Mouse (Mus musculus): ENCODE results near the gene Selp. TPM values are rescaled to one million over a fixed set of nuclear protein-coding genes. Genes with fewer than 3 reads are reported as not detected.

Selp gene
- polyA plus RNA-seq, 1 experiment from 2014 or later, result not detected

DNA sequence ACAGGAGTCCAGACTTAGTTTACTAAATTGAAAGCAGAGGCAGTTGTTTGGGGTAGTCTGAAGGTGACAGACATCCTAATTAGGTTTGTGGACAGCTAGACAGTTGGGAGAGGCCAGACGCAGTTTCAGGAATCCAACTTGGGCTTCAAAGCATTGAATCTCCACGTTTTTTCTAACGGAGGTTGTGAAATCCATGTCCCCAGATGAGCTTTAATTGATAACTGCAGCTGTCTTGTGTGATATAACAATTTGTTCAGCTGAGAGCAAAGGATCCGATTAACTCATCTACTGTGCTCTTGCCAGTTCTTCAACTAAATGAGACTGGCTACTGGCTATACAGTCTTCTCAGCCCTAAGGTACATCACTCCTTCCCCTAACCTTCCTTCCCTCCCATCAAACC, 43.5 kb downstream of the Selp start:
- H3K36me3 ChIP-seq, result no peaks in the 10 kb centered on the region
- H3K4me3 ChIP-seq, result no peak overlapping the region
- H3K27ac ChIP-seq (replicated peaks), result no peak overlapping the region
- H3K9me3 ChIP-seq (replicated peaks), result no peaks in the 10 kb centered on the region
- WGBS, result 78% methylated on average over 4 of the region's 4 CpGs
- no peaks in the 10 kb centered on the region for H3K4me1 ChIP-seq
- no peak for DNase-seq (ENCODE audit: low spot score)
- no peaks in the 10 kb centered on the region for H3K27me3 ChIP-seq (ENCODE audit: low read depth, poor library complexity, severe bottlenecking)

GRCm38 (mm10) chr1:164159781-164160180, 44.7 kb downstream of the Selp start:
- Histone ChIP-seq H3K27ac (replicated peaks) (no peak overlapping the region), H3K27me3 (ENCODE audit: low read depth, poor library complexity, severe bottlenecking) (no peaks in the 10 kb centered on the region), H3K9me3 (replicated peaks) (no peaks in the 10 kb centered on the region), H3K36me3 (no peaks in the 10 kb centered on the region), H3K4me1 (no peaks in the 10 kb centered on the region), H3K4me3 (no peak overlapping the region)
- 94% methylated on average over 2 of the region's 2 CpGs for WGBS
- DNase-seq (ENCODE audit: low spot score), result no peak

DNA sequence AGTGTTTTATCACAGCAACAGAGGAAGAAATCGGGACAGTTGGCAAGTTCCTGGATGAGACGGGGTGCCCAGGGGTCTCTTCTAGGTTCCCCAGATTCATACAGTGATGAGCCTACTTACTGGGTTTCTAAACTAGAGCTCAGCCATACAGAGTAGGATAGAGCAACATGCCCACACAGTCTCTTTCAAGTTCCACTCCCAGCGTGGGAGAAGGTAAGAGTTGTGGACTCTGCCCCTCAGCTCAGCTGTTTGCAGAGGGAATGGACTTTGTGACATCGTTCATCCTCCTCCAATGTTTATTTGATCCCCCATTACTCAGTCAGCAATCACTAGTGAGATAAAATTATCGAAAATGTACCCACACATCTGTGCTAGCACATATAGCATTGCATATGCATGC, 47.7 kb downstream of the Selp start:
- no peaks in the 10 kb centered on the region for H3K36me3 ChIP-seq
- H3K9me3 ChIP-seq (replicated peaks), result no peaks in the 10 kb centered on the region
- no peak overlapping the region for H3K4me3 ChIP-seq
- no peaks in the 10 kb centered on the region for H3K4me1 ChIP-seq
- DNase-seq (ENCODE audit: low spot score), result no peak
- WGBS, result 89% methylated on average over 5 of the region's 5 CpGs
- no peaks in the 10 kb centered on the region for H3K27me3 ChIP-seq (ENCODE audit: low read depth, poor library complexity, severe bottlenecking)
- no peak overlapping the region for H3K27ac ChIP-seq (replicated peaks)

DNA sequence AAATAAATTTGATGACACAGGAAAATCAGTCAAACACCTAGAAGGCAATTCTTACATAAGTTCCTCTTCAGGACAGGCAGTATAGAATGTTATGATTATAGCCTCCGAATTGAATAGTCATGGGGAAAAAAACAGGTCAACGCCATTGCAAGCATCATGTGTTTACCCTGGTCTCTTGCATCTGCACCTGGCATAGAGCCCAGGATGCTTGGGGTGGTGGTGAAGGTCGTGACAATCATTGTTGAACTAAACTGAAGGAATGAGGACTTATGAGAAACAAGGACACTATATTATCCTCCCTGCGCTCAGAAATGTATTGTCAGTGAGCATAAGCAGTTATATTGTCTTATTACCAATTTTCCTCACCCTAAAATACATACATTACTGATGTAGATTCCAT, 53.8 kb downstream of the Selp start:
- no peak for DNase-seq (ENCODE audit: low spot score)
- H3K27me3 ChIP-seq (ENCODE audit: low read depth, poor library complexity, severe bottlenecking), result no peaks in the 10 kb centered on the region
- H3K36me3 ChIP-seq, result no peaks in the 10 kb centered on the region
- WGBS, result 87% methylated on average over 4 of the region's 4 CpGs
- no peaks in the 10 kb centered on the region for H3K4me1 ChIP-seq
- no peak overlapping the region for H3K27ac ChIP-seq (replicated peaks)
- H3K9me3 ChIP-seq (replicated peaks), result no peaks in the 10 kb centered on the region
- H3K4me3 ChIP-seq, result no peak overlapping the region

GRCm38 (mm10) chr1:164170434-164170833, 55.4 kb downstream of the Selp start:
- Histone ChIP-seq H3K27me3 (ENCODE audit: low read depth, poor library complexity, severe bottlenecking) (no peaks in the 10 kb centered on the region), H3K4me1 (no peaks in the 10 kb centered on the region), H3K9me3 (replicated peaks) (no peaks in the 10 kb centered on the region), H3K27ac (replicated peaks) (no peak overlapping the region), H3K36me3 (no peaks in the 10 kb centered on the region), H3K4me3 (no peak overlapping the region)
- no peak for DNase-seq (ENCODE audit: low spot score)
- 83% methylated on average over 2 of the region's 2 CpGs for WGBS

DNA sequence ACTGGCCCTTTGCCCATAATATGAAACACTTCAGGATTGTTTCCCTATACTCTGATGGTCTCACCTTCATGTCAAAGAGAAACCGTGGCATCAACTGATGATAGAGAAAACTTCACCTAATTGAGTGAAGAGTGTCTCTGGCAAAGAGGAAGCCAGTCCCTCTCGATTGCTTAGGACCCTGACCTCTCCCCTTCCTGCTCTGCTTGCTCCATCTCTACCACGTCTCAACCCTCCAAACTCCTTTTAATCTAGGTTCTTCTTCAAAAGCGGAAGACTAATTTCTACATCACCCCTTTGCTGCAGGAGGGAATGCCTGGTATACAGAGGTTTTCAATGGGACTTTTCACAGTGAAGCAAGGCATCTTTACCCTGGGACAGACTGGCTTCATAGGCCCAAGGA, 58.1 kb downstream of the Selp start:
- no peak overlapping the region for H3K27ac ChIP-seq (replicated peaks)
- no peak for DNase-seq (ENCODE audit: low spot score)
- 81% methylated on average over 4 of the region's 4 CpGs for WGBS

GRCm38 (mm10) chr1:164176856-164177255, 61.8 kb downstream of the Selp start:
- DNase-seq (ENCODE audit: low spot score), result no peak
- no peaks in the 10 kb centered on the region for H3K4me1 ChIP-seq
- no peaks in the 10 kb centered on the region for H3K27me3 ChIP-seq (ENCODE audit: low read depth, poor library complexity, severe bottlenecking)
- H3K9me3 ChIP-seq (replicated peaks), result no peaks in the 10 kb centered on the region
- H3K27ac ChIP-seq (replicated peaks), result no peak overlapping the region
- no peak overlapping the region for H3K4me3 ChIP-seq
- H3K36me3 ChIP-seq, result no peaks in the 10 kb centered on the region

More for the DNA sequence above, 58.1 kb downstream of the Selp start:
- Histone ChIP-seq H3K4me1 (no peaks in the 10 kb centered on the region), H3K4me3 (no peak overlapping the region), H3K9me3 (replicated peaks) (no peaks in the 10 kb centered on the region), H3K27me3 (ENCODE audit: low read depth, poor library complexity, severe bottlenecking) (no peaks in the 10 kb centered on the region), H3K36me3 (no peaks in the 10 kb centered on the region)

- no peaks in the 10 kb centered on the region for H3K27me3 ChIP-seq (ENCODE audit: low read depth, poor library complexity, severe bottlenecking)
- no peak overlapping the region for H3K4me3 ChIP-seq
- H3K27ac ChIP-seq (replicated peaks), result no peak overlapping the region
- H3K9me3 ChIP-seq (replicated peaks), result no peaks in the 10 kb centered on the region
- H3K4me1 ChIP-seq, result no peaks in the 10 kb centered on the region
- H3K36me3 ChIP-seq, result no peaks in the 10 kb centered on the region
- DNase-seq (ENCODE audit: low spot score), result no peak
- 77% methylated on average over 6 of the region's 6 CpGs for WGBS
Observed at GRCm38 (mm10) chr1:164178429-164178828, 63.4 kb downstream of the Selp start.

DNA sequence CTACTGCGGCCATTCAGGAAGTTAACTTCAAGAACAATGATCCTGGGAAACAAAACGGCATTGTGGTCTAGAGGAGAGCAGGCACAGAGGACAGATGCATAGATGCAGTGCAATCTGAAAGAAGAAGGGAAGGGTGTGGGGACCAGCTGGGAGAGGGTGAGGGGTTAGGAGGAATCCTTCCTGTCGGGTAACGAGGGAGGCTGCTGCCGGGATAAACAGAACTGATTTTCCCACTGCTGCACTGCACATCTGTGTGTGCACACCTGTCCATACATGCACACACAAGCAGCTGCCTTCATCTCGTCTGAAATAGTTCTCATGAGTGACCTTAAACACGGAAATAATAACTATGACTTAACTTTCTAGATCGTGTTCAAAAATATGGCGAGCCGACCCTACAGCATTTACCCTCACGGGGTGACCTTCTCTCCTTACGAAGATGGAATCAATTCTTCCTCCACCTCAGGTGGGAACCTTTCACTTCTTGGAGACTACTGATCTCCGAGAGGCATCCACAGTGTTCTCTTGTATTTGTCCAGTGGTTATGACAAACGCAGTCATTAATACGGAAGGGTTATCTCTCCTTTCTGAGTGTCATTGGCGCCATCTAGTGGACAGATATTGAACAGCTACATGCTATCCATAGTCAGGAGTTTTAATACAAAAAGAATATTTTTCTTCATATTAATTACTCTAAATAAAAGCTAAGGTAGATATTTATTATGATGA, 69.2 kb downstream of the Selp start:
- no peaks in the 10 kb centered on the region for H3K36me3 ChIP-seq
- no peaks in the 10 kb centered on the region for H3K27me3 ChIP-seq (ENCODE audit: low read depth, poor library complexity, severe bottlenecking)
- peaks cover 4% of the 10 kb centered on the region; the same call in 1 of the 2 replicates for H3K4me1 ChIP-seq
- DNase-seq (ENCODE audit: low spot score), result peak; percentile 42
- H3K27ac ChIP-seq (replicated peaks), result no peak overlapping the region
- 54% methylated on average over 16 of the region's 16 CpGs for WGBS
- H3K4me3 ChIP-seq, result peak overlapping the region; percentile 29
- H3K9me3 ChIP-seq (replicated peaks), result no peaks in the 10 kb centered on the region

DNA sequence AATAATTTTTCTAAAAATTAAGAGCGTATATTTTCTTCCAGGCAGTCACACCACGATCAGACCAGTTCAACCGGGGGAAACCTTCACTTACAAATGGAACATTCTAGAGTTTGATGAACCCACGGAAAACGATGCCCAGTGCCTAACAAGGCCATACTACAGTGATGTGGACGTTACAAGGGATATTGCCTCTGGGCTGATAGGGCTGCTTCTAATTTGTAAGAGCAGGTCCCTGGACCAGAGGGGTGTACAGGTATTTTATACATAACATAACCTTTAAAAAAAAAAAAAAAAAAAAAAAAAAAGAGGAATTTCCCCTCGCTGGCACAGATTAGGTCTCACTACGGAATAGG, 69.8 kb downstream of the Selp start:
- DNase-seq (ENCODE audit: low spot score), result no peak
- peaks cover 4% of the 10 kb centered on the region; the same call in 1 of the 2 replicates for H3K4me1 ChIP-seq
- no peak overlapping the region for H3K27ac ChIP-seq (replicated peaks)
- H3K27me3 ChIP-seq (ENCODE audit: low read depth, poor library complexity, severe bottlenecking), result no peaks in the 10 kb centered on the region
- WGBS, result 49% methylated on average over 8 of the region's 8 CpGs
- H3K36me3 ChIP-seq, result no peaks in the 10 kb centered on the region
- no peaks in the 10 kb centered on the region for H3K9me3 ChIP-seq (replicated peaks)
- H3K4me3 ChIP-seq, result no peak overlapping the region

DNA sequence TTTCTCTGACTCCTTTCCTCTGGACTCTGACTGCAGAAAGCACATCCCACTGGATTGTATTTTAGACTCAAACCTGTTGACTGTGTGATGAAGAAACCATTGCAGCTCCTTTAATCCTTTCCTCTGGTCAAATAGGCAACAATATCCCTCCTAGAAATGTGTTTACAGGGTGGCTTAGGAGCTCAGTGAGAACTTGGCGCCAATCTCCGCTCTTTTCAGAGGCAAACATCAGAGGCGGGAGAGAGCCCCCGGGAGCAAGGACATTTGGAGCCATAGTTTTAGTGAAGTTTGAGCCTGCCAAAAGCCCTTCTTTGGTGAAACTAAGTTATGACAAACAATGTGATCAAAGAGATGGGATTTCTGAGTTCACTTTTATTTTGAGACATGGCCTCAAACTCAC, 70.3 kb downstream of the Selp start:
- H3K4me3 ChIP-seq, result no peak overlapping the region
- no peak for DNase-seq (ENCODE audit: low spot score)
- H3K27ac ChIP-seq (replicated peaks), result no peak overlapping the region
- WGBS, result 70% methylated on average over 4 of the region's 4 CpGs
- H3K9me3 ChIP-seq (replicated peaks), result no peaks in the 10 kb centered on the region
- peaks cover 4% of the 10 kb centered on the region; the same call in 1 of the 2 replicates for H3K4me1 ChIP-seq
- no peaks in the 10 kb centered on the region for H3K27me3 ChIP-seq (ENCODE audit: low read depth, poor library complexity, severe bottlenecking)
- H3K36me3 ChIP-seq, result no peaks in the 10 kb centered on the region

GRCm38 (mm10) chr1:164187002-164187560, 72.0 kb downstream of the Selp start:
- no peaks in the 10 kb centered on the region for H3K36me3 ChIP-seq
- H3K4me1 ChIP-seq, result peaks cover 4% of the 10 kb centered on the region; the same call in 1 of the 2 replicates
- no peak overlapping the region for H3K4me3 ChIP-seq
- H3K9me3 ChIP-seq (replicated peaks), result no peaks in the 10 kb centered on the region
- no peaks in the 10 kb centered on the region for H3K27me3 ChIP-seq (ENCODE audit: low read depth, poor library complexity, severe bottlenecking)
- H3K27ac ChIP-seq (replicated peaks), result no peak overlapping the region
- WGBS, result 90% methylated on average over 1 of the region's 1 CpGs
- DNase-seq (ENCODE audit: low spot score), result no peak

DNA sequence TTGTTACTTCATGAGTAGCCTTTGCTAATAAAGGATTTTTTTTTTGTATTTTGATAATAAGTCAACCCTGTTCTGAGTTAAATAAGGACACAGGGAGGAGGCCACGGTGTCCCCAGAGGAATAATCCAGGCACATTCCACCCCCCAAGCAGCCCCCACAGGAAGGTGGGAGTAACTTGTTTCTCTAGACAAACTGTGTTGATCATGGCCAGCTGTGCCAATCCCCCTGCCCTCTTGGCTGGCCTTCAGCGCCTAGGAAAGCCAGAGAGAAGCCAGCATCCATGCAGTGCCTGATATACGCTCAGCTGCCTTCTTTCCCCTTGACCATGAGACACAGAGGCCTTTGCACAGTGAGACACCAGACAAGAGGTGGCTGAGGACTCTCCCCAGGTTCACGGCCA, 84.5 kb downstream of the Selp start:
- Histone ChIP-seq H3K36me3 (no peaks in the 10 kb centered on the region), H3K27ac (replicated peaks) (no peak overlapping the region), H3K4me3 (no peak overlapping the region), H3K4me1 (no peaks in the 10 kb centered on the region), H3K9me3 (replicated peaks) (no peaks in the 10 kb centered on the region), H3K27me3 (ENCODE audit: low read depth, poor library complexity, severe bottlenecking) (no peaks in the 10 kb centered on the region)
- DNase-seq (ENCODE audit: low spot score), result no peak
- 79% methylated on average over 4 of the region's 4 CpGs for WGBS

Data from midbrain, embryonic 10.5 days (tissue).